Mouse (Mus musculus) MEL (cell line): Measurements from ENCODE around the gene Ppt2. TPM values are rescaled to one million over a fixed set of nuclear protein-coding genes. Genes with fewer than 3 reads are reported as not detected.

ENCODE experiments used
- DNase-seq: peaks from one replicate; pipeline ENCODE4 v3.0.0; 2011; ENCODE audit warnings: low read depth, low spot score
- H3K27ac ChIP-seq: 2 replicates; pipeline ENCODE4 v1.5.1; 2012; ENCODE audit warnings: low read depth, mild to moderate bottlenecking, control low read depth, low read length, moderate library complexity; ENCODE audit not compliant: control insufficient read depth
- H3K27me3 ChIP-seq, 2 experiments: fragments of 150-350 bp in 1 of 2; sonication (generic) in 1 of 2; 2 replicates each; pipeline ENCODE4 v1.6.1; 2012; ENCODE audit warnings: low read length in 2 of 2, mild to moderate bottlenecking in 2 of 2, improper control_type of control experiment in 1 of 2, moderate library complexity in 1 of 2; ENCODE audit not compliant: insufficient read depth in 2 of 2, control insufficient read depth in 1 of 2
- H3K36me3 ChIP-seq, 2 experiments: 2 replicates each; pipeline ENCODE4 v1.6.1; 2012 to 2014; ENCODE audit warnings: low read length in 2 of 2, improper control_type of control experiment in 1 of 2, inconsistent platforms in 1 of 2, mild to moderate bottlenecking in 1 of 2; ENCODE audit not compliant: insufficient read depth in 2 of 2, control insufficient read depth in 1 of 2
- H3K4me1 ChIP-seq, 2 experiments: fragments of 150-350 bp in 1 of 2; sonication (generic) in 1 of 2; 2 replicates each; pipeline ENCODE4 v1.6.1; 2012; ENCODE audit warnings: low read length in 2 of 2, improper control_type of control experiment in 1 of 2, mild to moderate bottlenecking in 1 of 2; ENCODE audit not compliant: insufficient read depth in 2 of 2, control insufficient read depth in 1 of 2
- H3K4me3 ChIP-seq, 2 experiments: fragments of 150-350 bp in 1 of 2; sonication (generic) in 1 of 2; 2 replicates each; pipeline ENCODE4 v1.5.1; 2012; ENCODE audit warnings: low read depth in 2 of 2, low read length in 2 of 2, mild to moderate bottlenecking in 2 of 2, moderate library complexity in 2 of 2, control low read depth in 1 of 2, improper control_type of control experiment in 1 of 2; ENCODE audit not compliant: control insufficient read depth in 1 of 2, insufficient read depth in 1 of 2
- H3K79me2 ChIP-seq: 2 replicates; pipeline ENCODE4 v1.6.1; 2012; ENCODE audit warnings: mild to moderate bottlenecking, low read length, moderate library complexity; ENCODE audit not compliant: control insufficient read depth, poor library complexity, insufficient read depth
- H3K9ac ChIP-seq: 2 replicates; pipeline ENCODE4 v1.6.1; 2012; ENCODE audit warnings: low read depth, mild to moderate bottlenecking, control low read depth, low read length, moderate library complexity; ENCODE audit not compliant: control insufficient read depth, poor library complexity, severe bottlenecking
- H3K9me3 ChIP-seq: fragments of 150-350 bp; sonication (generic); replicated peaks from 2 replicates; pipeline ENCODE4 v1.6.1; 2012; ENCODE audit warnings: mild to moderate bottlenecking, low read length, improper control_type of control experiment, moderate library complexity; ENCODE audit not compliant: insufficient read depth
- BHLHE40 ChIP-seq: IDR thresholded peaks from 2 replicates; pipeline ENCODE4 v1.6.1; 2012; ENCODE audit warnings: low read depth, mild to moderate bottlenecking, inconsistent platforms, low read length, improper control_type of control experiment, borderline replicate concordance
- CHD2 ChIP-seq: IDR thresholded peaks from 2 replicates; pipeline ENCODE4 v1.6.1; 2011; ENCODE audit warnings: low read length, improper control_type of control experiment
- E2F4 ChIP-seq: IDR thresholded peaks from 2 replicates; pipeline ENCODE4 v1.6.1; 2011; ENCODE audit warnings: low read depth, low read length, improper control_type of control experiment, borderline replicate concordance
- ETS1 ChIP-seq: IDR thresholded peaks from 2 replicates; pipeline ENCODE4 v1.6.1; 2012; ENCODE audit warnings: low read depth, mild to moderate bottlenecking, inconsistent platforms, low read length, improper control_type of control experiment, moderate library complexity
- KAT2A ChIP-seq: conservative IDR thresholded peaks from 2 replicates; pipeline ENCODE4 v1.6.1; 2012; ENCODE audit warnings: low read depth, low read length, improper control_type of control experiment, inconsistent platforms
- MAFK ChIP-seq: IDR thresholded peaks from 2 replicates; pipeline ENCODE4 v1.6.1; 2011; ENCODE audit warnings: low read depth, mild to moderate bottlenecking, low read length, improper control_type of control experiment, borderline replicate concordance
- MAZ ChIP-seq: IDR thresholded peaks from 2 replicates; pipeline ENCODE4 v1.6.1; 2012; ENCODE audit warnings: low read depth, mild to moderate bottlenecking, inconsistent platforms, low read length, improper control_type of control experiment
- MXI1 ChIP-seq: IDR thresholded peaks from 2 replicates; pipeline ENCODE4 v1.6.1; 2011; ENCODE audit warnings: mild to moderate bottlenecking, low read depth, low read length, improper control_type of control experiment
- MYB ChIP-seq: IDR thresholded peaks from 2 replicates; pipeline ENCODE4 v1.6.1; 2011; ENCODE audit warnings: mild to moderate bottlenecking, low read depth, low read length, improper control_type of control experiment
- MYC ChIP-seq: IDR thresholded peaks from 2 replicates; pipeline ENCODE4 v1.6.1; 2011; ENCODE audit warnings: low read depth, mild to moderate bottlenecking, low read length, improper control_type of control experiment, moderate library complexity
- NELFE ChIP-seq: IDR thresholded peaks from 2 replicates; pipeline ENCODE4 v1.6.1; 2011; ENCODE audit warnings: low read depth, low read length, improper control_type of control experiment
- NRF1 ChIP-seq: IDR thresholded peaks from 2 replicates; pipeline ENCODE4 v1.6.1; 2014; ENCODE audit warnings: low read depth, mild to moderate bottlenecking, inconsistent platforms, low read length, improper control_type of control experiment, moderate library complexity; ENCODE audit not compliant: poor library complexity, insufficient read depth, severe bottlenecking
- POLR2A ChIP-seq, 2 experiments: IDR thresholded peaks; 2 replicates each; pipeline ENCODE4 v1.6.1; 2011 to 2012; ENCODE audit warnings: low read length in 2 of 2, mild to moderate bottlenecking in 2 of 2, control low read depth in 1 of 2, improper control_type of control experiment in 1 of 2, low read depth in 1 of 2, moderate library complexity in 1 of 2; ENCODE audit not compliant: control insufficient read depth in 1 of 2, insufficient read depth in 1 of 2, poor library complexity in 1 of 2
- POLR2AphosphoS5 ChIP-seq: IDR thresholded peaks from 2 replicates; pipeline ENCODE4 v1.6.1; 2012; ENCODE audit warnings: low read depth, borderline replicate concordance, mild to moderate bottlenecking, inconsistent platforms, low read length, moderate library complexity, mixed read lengths
- RCOR1 ChIP-seq: IDR thresholded peaks from 2 replicates; pipeline ENCODE4 v1.6.1; 2012; ENCODE audit warnings: low read depth, mild to moderate bottlenecking, inconsistent platforms, low read length, improper control_type of control experiment
- SIN3A ChIP-seq: IDR thresholded peaks from 2 replicates; pipeline ENCODE4 v1.6.1; 2012; ENCODE audit warnings: low read length, improper control_type of control experiment, inconsistent platforms
- SMC3 ChIP-seq: IDR thresholded peaks from 2 replicates; pipeline ENCODE4 v1.6.1; 2011; ENCODE audit warnings: low read depth, low read length, improper control_type of control experiment
- TAL1 ChIP-seq: IDR thresholded peaks from 2 replicates; pipeline ENCODE4 v1.6.1; 2012; ENCODE audit warnings: mild to moderate bottlenecking, inconsistent platforms, low read length, moderate library complexity, mixed read lengths
- USF1 ChIP-seq: IDR thresholded peaks from 2 replicates; pipeline ENCODE4 v1.6.1; 2014; ENCODE audit warnings: low read depth, mild to moderate bottlenecking, inconsistent platforms, low read length, improper control_type of control experiment, moderate library complexity
- USF2 ChIP-seq, 2 experiments: IDR thresholded peaks; 2 replicates each; pipeline ENCODE4 v1.6.1; 2011 to 2012; ENCODE audit warnings: improper control_type of control experiment in 2 of 2, low read length in 2 of 2, borderline replicate concordance in 1 of 2, inconsistent platforms in 1 of 2, low read depth in 1 of 2, mild to moderate bottlenecking in 1 of 2; ENCODE audit not compliant: insufficient read depth in 1 of 2
- ZC3H11A ChIP-seq: IDR thresholded peaks from 2 replicates; pipeline ENCODE4 v1.6.1; 2012; ENCODE audit warnings: low read depth, mild to moderate bottlenecking, inconsistent platforms, low read length, improper control_type of control experiment
- ZKSCAN1 ChIP-seq: IDR thresholded peaks from 2 replicates; pipeline ENCODE4 v1.6.1; 2012; ENCODE audit warnings: low read depth, mild to moderate bottlenecking, inconsistent platforms, low read length, improper control_type of control experiment, moderate library complexity
- ZNF384 ChIP-seq: IDR thresholded peaks from 2 replicates; pipeline ENCODE4 v1.6.1; 2012; ENCODE audit warnings: low read depth, mild to moderate bottlenecking, inconsistent platforms, low read length, improper control_type of control experiment
- polyA plus RNA-seq, 2 experiments: library from polyadenylated mRNA; stranded (reverse) in 1 of 2; unstranded in 1 of 2; fragments of >175 nt in 1 of 2; fragments of >200 nt in 1 of 2; gene quantifications; 2 replicates each; pipeline versions ENCODE4 v1.2.1 to v1.2.4; 2012; ENCODE audit warnings: low replicate concordance in 2 of 2, low read depth in 1 of 2; ENCODE audit not compliant: insufficient read length in 2 of 2, insufficient read depth in 1 of 2, missing spikeins in 1 of 2
- total RNA-seq: library from RNA; depleted of rRNA; stranded (reverse); fragments of 300-350 nt; gene quantifications from 2 replicates; pipeline ENCODE4 v1.2.3, GENCODE M21; 2012

Gene Ppt2
- total and polyA plus RNA-seq, 3 experiments, result 29.2 to 147 (median 67.1) TPM

- TF ChIP-seq MYC (no peak), POLR2AphosphoS5 (no peak), BHLHE40 (no peak), ZNF384 (no peak)
Observed at GRCm38 (mm10) chr17:34597566-34598095, 30.7 kb downstream of the Ppt2 start, which contains the start of gene Ager (continued).

- H3K4me1 ChIP-seq, result peaks cover 3 to 17% of the 10 kb centered on the region in 2 experiments
- no peak overlapping the region for H3K9ac ChIP-seq
- H3K27ac ChIP-seq, result no peak overlapping the region
- H3K27me3 ChIP-seq, result no peaks in the 10 kb centered on the region
- H3K79me2 ChIP-seq, result peaks cover 7% of the 10 kb centered on the region
- peaks cover 0 to 8% of the 10 kb centered on the region in 2 experiments; a peak in 3 of 4 replicates for H3K36me3 ChIP-seq
- DNase-seq, result no peak
- TF ChIP-seq SMC3 (no peak), CHD2 (no peak), ZKSCAN1 (no peak), USF1 (no peak), MAZ (no peak), NRF1 (no peak), KAT2A (no peak)
- H3K9me3 ChIP-seq, result no peaks in the 10 kb centered on the region
- no peak overlapping the region for H3K4me3 ChIP-seq
Observed at GRCm38 (mm10) chr17:34596098-34596497, 32.2 kb downstream of the Ppt2 start.

GRCm38 (mm10) chr17:34593752-34594525, 34.4 kb downstream of the Ppt2 start:
- Histone ChIP-seq H3K36me3 (peaks cover 0 to 21% of the 10 kb centered on the region in 2 experiments; a peak in 3 of 4 replicates), H3K4me3 (no peak overlapping the region), H3K27me3 (no peaks in the 10 kb centered on the region), H3K79me2 (peaks cover 7% of the 10 kb centered on the region), H3K27ac (no peak overlapping the region), H3K9me3 (no peaks in the 10 kb centered on the region), H3K4me1 (peaks cover 7 to 34% of the 10 kb centered on the region in 2 experiments), H3K9ac (no peak overlapping the region)
- DNase-seq, result no peak
- TF ChIP-seq MYB, result no peak
- TF ChIP-seq MXI1, result no peak
- TF ChIP-seq E2F4, result no peak
- TF ChIP-seq TAL1, result no peak
- TF ChIP-seq POLR2A (IDR thresholded peaks at IDR 0.05; ENCODE audit: control insufficient read depth in 1 of 2, insufficient read depth in 1 of 2, low read depth in 1 of 2, low read length in 2 of 2, poor library complexity in 1 of 2), result no peak
- no peak for TF ChIP-seq SMC3
- no peak for TF ChIP-seq ETS1
- TF ChIP-seq ZNF384, result no peak
- no peak for TF ChIP-seq RCOR1
- no peak for TF ChIP-seq NELFE
- TF ChIP-seq MAFK, result no peak
- no peak for TF ChIP-seq USF2 (IDR thresholded peaks at IDR 0.05; ENCODE audit: borderline replicate concordance in 1 of 2, insufficient read depth in 1 of 2, low read depth in 1 of 2, low read length in 2 of 2)
- TF ChIP-seq MYC, result no peak
- no peak for TF ChIP-seq KAT2A
- no peak for TF ChIP-seq SIN3A
- no peak for TF ChIP-seq POLR2AphosphoS5
- no peak for TF ChIP-seq ZC3H11A
